Mouse (Mus musculus): ENCODE measurements around the gene Batf3.

DNA sequence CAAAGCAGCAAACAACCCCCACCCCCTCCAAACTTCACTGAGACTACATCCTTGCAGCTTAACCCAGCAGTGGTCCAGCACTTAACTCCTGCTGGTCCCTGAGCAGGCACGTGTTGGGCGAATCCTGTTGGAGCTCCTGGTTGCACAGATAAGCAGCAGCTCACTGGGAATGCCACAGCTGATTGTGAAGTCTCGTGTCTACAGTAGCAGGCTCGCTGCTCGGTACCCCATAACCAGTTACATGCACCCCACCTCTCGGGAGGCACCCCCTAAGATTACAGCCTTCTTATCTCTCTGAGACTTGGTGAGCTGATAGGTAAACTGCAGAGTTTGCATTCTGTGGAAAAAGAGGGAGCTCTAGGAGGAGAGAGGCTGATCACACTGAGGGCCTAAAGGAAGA lies 8.3 kb upstream of the Batf3 start:
- TF ChIP-seq CTCF (IDR thresholded peaks at IDR 0.05; ENCODE audit: low read depth, low read length) (no peak), POLR2A (IDR thresholded peaks at IDR 0.05; ENCODE audit: extremely low read depth, insufficient read depth, low read length) (no peak)
